ENCODE assay signal across 9 mouse cellular contexts in genomic region chr11:36096219-36096618, GRCm38 (mm10).
DNase-seq lines count a peak whose midpoint lies in the region; ATAC-seq and TF ChIP-seq lines count a peak whose summit lies in the region.
"Had no signal": no experiment of that assay in that cellular context is flagged by ENCODE, and none has a peak within 500 bp of the region (broad histone marks: within the 10 kb centered on the region; RNA-seq: fewer than 3 reads in every experiment).

No protein-coding gene starts in this region.

- peak; percentile 69; the same call in 1 of the 2 replicates for ATAC-seq in hindbrain, embryonic 14.5 days (ENCODE audit: low FRiP score)
- ATAC-seq: intestine, embryonic 15.5 days had no signal

- WGBS in hindbrain, embryonic 14.5 days, result 69% methylated on average over 14 of the region's 14 CpGs
- 92% methylated on average over 14 of the region's 14 CpGs for WGBS in hindbrain, embryonic 10.5 days
- WGBS in kidney, adult 2 months, result 79% methylated on average over 14 of the region's 14 CpGs

- H3K36me3 ChIP-seq in hindbrain, embryonic 14.5 days (replicated peaks; ENCODE audit: control insufficient read depth, insufficient read depth), result no peaks in the 10 kb centered on the region
- H3K36me3 ChIP-seq in hindbrain, embryonic 10.5 days, result no peaks in the 10 kb centered on the region
- no peaks in the 10 kb centered on the region for H3K36me3 ChIP-seq in kidney, adult 2 months (ENCODE audit: control insufficient read depth, insufficient read depth, low read length)
- H3K36me3 ChIP-seq: intestine, embryonic 15.5 days had no signal

- no peaks in the 10 kb centered on the region for H3K27me3 ChIP-seq in hindbrain, embryonic 14.5 days (ENCODE audit: control insufficient read depth, insufficient read depth, low read length)
- H3K27me3 ChIP-seq in hindbrain, embryonic 10.5 days (ENCODE audit: insufficient read depth, poor library complexity, severe bottlenecking), result no peaks in the 10 kb centered on the region
- no peaks in the 10 kb centered on the region for H3K27me3 ChIP-seq in kidney, adult 2 months (replicated peaks; ENCODE audit: control insufficient read depth, insufficient read depth, low read length)
- H3K27me3 ChIP-seq: intestine, embryonic 15.5 days had no signal

- intact Hi-C loops in gastrocnemius, postnatal 14 days (cut with DNase I; ENCODE audit: low total_unique reads), result no loop called here

- peak; percentile 75 for DNase-seq in hindbrain, embryonic 14.5 days (ENCODE audit: low spot score)
- DNase-seq in hindbrain, embryonic 10.5 days (ENCODE audit: low spot score), result no peak
- DNase-seq in cerebellum, adult 8-10 months, result peak; percentile 31
- DNase-seq in gastrocnemius, postnatal 14 days, result peak; percentile 6
- DNase-seq in right cerebral cortex, adult 18-20 months, result peak; percentile 71
- DNase-seq in adrenal gland, adult (ENCODE audit: inconsistent age in 2 of 2, low spot score in 1 of 2), result no peak
- DNase-seq in kidney, adult 2 months, result no peak

- no peaks in the 10 kb centered on the region for H3K9me3 ChIP-seq in hindbrain, embryonic 14.5 days (ENCODE audit: control insufficient read depth, low read length)
- H3K9me3 ChIP-seq in hindbrain, embryonic 10.5 days, result no peaks in the 10 kb centered on the region
- H3K9me3 ChIP-seq: intestine, embryonic 15.5 days had no signal

- H3K4me3 ChIP-seq in hindbrain, embryonic 14.5 days (replicated peaks; ENCODE audit: low read length), result no peak overlapping the region
- no peak overlapping the region for H3K4me3 ChIP-seq in hindbrain, embryonic 10.5 days
- no peak overlapping the region for H3K4me3 ChIP-seq in kidney, adult 2 months (ENCODE audit: insufficient read depth, low read depth, low read length)
- H3K4me3 ChIP-seq: intestine, embryonic 15.5 days had no signal

- no peak for TF ChIP-seq POLR2A in kidney, adult 2 months (IDR thresholded peaks at IDR 0.05; ENCODE audit: low read depth, low read length)

- TF ChIP-seq CTCF in kidney, adult 2 months (conservative IDR thresholded peaks at IDR 0.05; ENCODE audit: insufficient read depth, insufficient read length, low read depth, low read length), result no peak

- no peak overlapping the region for H3K9ac ChIP-seq in hindbrain, embryonic 14.5 days
- H3K9ac ChIP-seq: intestine, embryonic 15.5 days; liver, embryonic 14.5 days had no signal

- H3K27ac ChIP-seq in hindbrain, embryonic 14.5 days, result peak overlapping the region; percentile 51
- no peak overlapping the region for H3K27ac ChIP-seq in hindbrain, embryonic 10.5 days
- no peak overlapping the region for H3K27ac ChIP-seq in kidney, adult 2 months (ENCODE audit: insufficient read depth, low read depth, low read length)
- H3K27ac ChIP-seq: intestine, embryonic 15.5 days; liver, embryonic 14.5 days had no signal

- H3K4me1 ChIP-seq in hindbrain, embryonic 14.5 days (replicated peaks; ENCODE audit: control insufficient read depth, insufficient read depth, low read length), result peaks cover 17% of the 10 kb centered on the region; the same call in 1 of the 2 replicates
- no peaks in the 10 kb centered on the region for H3K4me1 ChIP-seq in hindbrain, embryonic 10.5 days (replicated peaks)
- H3K4me1 ChIP-seq in kidney, adult 2 months (ENCODE audit: control insufficient read depth, insufficient read depth, low read length), result no peaks in the 10 kb centered on the region
- H3K4me1 ChIP-seq: intestine, embryonic 15.5 days had no signal

- H3K4me2 ChIP-seq in hindbrain, embryonic 14.5 days (replicated peaks), result no peak overlapping the region
- H3K4me2 ChIP-seq: intestine, embryonic 15.5 days had no signal

Comparison
In these comparisons a context has a peak if more than half of its experiments do, and no peak if none do; other contexts are left out.
1. DNase-seq: peak in hindbrain, embryonic 14.5 days (single experiment), cerebellum, adult 8-10 months (single experiment), gastrocnemius, postnatal 14 days (single experiment) and right cerebral cortex, adult 18-20 months (single experiment); none in hindbrain, embryonic 10.5 days (single experiment), adrenal gland, adult (0 of 2) and kidney, adult 2 months (single experiment).